Mouse (Mus musculus) cerebellum, adult 9-10 months (tissue): ENCODE data around the gene Sbno2.

Source experiments
- DNase-seq: peaks from one replicate; pipeline ENCODE4 v3.0.0; 2022

Sbno2 gene

GRCm38 (mm10) chr10:80105460-80105859 lies at the start of gene Sbno2:
TSS of gene Sbno2 (minus strand) at chr10:80105571.
- DNase-seq, result no peak

- DNase-seq, result no peak
Observed at GRCm38 (mm10) chr10:80154384-80154783, 49.0 kb upstream of the Sbno2 start.

GRCm38 (mm10) chr10:80153713-80154112 lies 48.3 kb upstream of the Sbno2 start:
- DNase-seq, result no peak

- peak; percentile 73 for DNase-seq
Observed at GRCm38 (mm10) chr10:80152873-80153260, 47.5 kb upstream of the Sbno2 start.

- peak; percentile 67 for DNase-seq
Observed at GRCm38 (mm10) chr10:80152071-80152872, 46.9 kb upstream of the Sbno2 start.

GRCm38 (mm10) chr10:80151211-80152034 lies 46.1 kb upstream of the Sbno2 start:
- peak; percentile 76 for DNase-seq

- DNase-seq, result peak; percentile 84
Observed at GRCm38 (mm10) chr10:80150226-80151210, 45.1 kb upstream of the Sbno2 start.

GRCm38 (mm10) chr10:80149291-80150225 lies 44.2 kb upstream of the Sbno2 start:
- peak; percentile 97 for DNase-seq

GRCm38 (mm10) chr10:80148610-80149290 lies 43.4 kb upstream of the Sbno2 start:
- DNase-seq, result peak; percentile 96

- DNase-seq, result peak; percentile 85
Observed at GRCm38 (mm10) chr10:80147719-80148601, 42.6 kb upstream of the Sbno2 start, which contains the start of gene Midn. TSS of gene Midn (plus strand) at chr10:80148272.

GRCm38 (mm10) chr10:80147146-80147718 lies 41.9 kb upstream of the Sbno2 start:
- no peak for DNase-seq

GRCm38 (mm10) chr10:80146568-80147011 lies 41.2 kb upstream of the Sbno2 start:
- DNase-seq, result peak; percentile 77

- DNase-seq, result peak; percentile 76
Observed at GRCm38 (mm10) chr10:80145896-80146295, 40.5 kb upstream of the Sbno2 start.

GRCm38 (mm10) chr10:80144864-80145838 lies 39.8 kb upstream of the Sbno2 start:
- DNase-seq, result peak; percentile 87

GRCm38 (mm10) chr10:80144159-80144558 lies 38.8 kb upstream of the Sbno2 start:
- DNase-seq, result no peak

- peak; percentile 71 for DNase-seq
Observed at GRCm38 (mm10) chr10:80143664-80144063, 38.3 kb upstream of the Sbno2 start.

GRCm38 (mm10) chr10:80142530-80142925 lies 37.2 kb upstream of the Sbno2 start:
- peak; percentile 85 for DNase-seq
